Mouse (Mus musculus) cerebellum, postnatal 36 days (tissue): Measurements from ENCODE around the gene Dnah3.

Experiments
- DNase-seq, 2 experiments: peaks; one replicate each; pipeline ENCODE4 v3.0.0; 2021 to 2022; ENCODE audit warnings: mixed read lengths in 2 of 2

Gene Dnah3

DNA sequence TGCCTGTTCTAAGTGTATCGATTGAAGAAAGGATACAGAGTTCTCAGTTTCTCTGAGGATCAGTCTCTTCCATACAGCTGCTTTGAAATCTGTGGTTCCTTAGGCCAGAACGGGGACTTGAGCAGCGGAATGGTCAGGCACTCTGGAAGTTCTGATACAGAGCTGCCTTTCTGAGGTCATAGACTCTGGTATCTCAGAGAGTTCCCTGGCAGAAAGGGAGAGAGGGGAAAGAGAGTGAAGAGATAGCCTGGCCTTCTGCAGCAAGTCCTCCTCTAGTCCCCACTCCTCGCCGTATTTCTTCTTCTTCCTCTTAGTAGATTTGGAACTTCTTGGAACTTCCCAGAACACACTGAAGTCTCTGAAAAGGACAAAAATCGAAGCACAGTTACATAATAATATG is at the start of gene Dnah3:
Gene Dnah3, minus strand, starts transcription at position 101 of the 400 bp plus-strand sequence.
- DNase-seq, result no peak

DNA sequence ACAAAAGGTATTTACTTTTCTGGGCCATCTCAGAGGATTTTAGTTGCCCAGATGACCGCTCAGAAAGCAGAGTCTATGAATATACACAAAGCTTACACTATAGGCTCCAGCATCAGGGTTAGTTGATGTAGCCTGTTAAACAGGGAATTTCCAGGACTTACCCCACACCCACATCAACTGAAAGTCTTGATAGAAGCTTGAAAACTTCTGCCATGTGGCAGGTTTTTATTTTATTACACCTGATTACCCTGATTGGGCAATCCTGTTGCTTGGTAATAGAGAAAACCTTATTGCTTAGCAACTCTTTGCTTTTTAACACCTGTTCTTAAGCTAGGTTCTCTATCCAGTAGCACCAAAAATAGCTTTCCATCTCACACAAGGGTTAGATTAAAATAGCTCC is 47.7 kb upstream of the Dnah3 start:
- no peak for DNase-seq

DNA sequence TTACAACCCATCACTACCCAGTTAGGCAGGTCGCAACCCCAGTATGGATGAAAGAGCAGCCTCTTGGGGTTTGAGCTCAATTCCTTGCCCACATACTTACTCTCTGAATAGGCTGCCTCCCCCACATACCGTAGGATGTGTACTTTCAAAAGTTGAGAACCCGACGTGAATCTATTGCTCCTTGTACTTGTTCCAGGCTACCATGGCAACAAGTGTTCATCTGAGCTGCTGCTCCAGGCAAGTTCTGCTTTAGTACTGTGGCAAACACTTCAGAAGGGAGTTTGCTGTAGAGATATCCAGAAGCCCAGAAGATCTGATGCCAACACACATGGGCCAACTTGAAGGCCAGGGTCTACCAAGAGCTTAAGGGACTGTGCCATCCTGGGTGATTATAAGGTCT is 33.9 kb upstream of the Dnah3 start:
- DNase-seq, result no peak

DNA sequence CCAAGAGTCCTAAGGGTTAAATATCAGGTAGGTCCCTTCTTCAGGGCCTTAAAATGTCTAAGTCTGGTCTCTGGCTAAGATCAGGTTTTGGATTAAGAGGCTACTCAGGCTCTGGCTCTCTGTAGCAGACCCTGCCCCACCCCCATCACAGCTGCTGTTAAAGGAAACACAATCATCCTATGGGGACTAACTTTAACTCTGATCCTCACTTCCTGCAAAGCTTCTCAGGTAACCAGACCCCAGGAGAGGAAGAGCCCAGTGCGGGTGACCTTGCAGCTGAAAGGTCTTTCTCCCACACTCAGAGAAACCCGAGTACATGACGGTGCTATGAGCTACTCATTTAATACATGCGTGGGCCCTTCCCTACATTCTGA is 32.6 kb upstream of the Dnah3 start:
- DNase-seq, result no peak

DNA sequence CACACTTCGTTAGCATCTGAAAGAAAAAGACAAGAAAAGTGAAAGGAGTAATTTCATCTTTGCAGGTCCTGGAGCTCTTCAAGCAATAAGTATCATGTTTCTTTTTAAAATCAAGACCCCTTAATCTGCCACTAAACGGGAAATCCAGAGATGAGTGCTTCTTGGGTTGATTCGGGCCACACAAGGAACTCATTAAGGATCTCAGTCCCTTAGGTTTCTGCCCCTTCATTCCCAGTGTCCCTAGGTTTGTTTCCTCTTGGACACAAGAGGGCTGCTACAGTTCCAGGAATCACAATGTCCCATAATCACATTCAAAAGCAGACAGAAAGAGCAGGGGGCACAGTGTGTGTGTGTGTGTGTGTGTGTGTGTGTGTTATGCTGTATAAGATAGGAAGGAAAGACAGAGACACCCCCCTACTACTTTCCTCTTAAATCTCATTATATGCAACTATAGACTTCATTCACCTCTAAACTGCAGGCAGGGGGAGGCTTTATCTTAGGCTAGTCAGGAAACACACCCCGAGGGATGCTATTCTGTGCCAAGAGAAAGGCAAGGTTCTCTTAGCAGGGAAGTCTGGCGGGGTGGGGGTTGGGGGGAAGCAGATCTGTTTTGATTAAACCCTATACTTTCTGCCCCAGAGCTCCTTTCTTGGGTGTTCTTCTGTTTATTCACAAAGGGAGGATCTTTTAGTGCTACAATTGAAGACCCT is 32.1 kb upstream of the Dnah3 start:
- no peak for DNase-seq

DNA sequence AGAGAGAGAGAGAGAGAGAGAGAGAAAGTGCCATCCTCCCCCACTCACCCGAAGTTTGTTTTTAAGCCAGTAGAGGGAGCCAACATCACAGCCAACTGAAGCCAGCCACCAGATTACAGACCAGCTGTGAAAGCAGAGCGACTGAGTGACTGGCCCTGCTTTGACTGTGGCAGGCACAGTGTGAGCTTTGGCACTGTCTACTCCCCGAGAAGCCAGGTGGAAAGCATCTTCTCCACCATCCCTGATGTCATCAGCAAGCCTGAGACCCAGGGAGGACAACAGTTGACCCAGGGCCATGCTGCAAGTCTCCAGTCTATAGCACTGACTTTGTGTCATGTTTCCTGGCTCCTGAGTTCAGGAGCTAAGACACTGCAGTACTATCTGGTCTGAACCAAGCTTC is 29.8 kb upstream of the Dnah3 start:
- peak; percentile 57 to 68 for DNase-seq

DNA sequence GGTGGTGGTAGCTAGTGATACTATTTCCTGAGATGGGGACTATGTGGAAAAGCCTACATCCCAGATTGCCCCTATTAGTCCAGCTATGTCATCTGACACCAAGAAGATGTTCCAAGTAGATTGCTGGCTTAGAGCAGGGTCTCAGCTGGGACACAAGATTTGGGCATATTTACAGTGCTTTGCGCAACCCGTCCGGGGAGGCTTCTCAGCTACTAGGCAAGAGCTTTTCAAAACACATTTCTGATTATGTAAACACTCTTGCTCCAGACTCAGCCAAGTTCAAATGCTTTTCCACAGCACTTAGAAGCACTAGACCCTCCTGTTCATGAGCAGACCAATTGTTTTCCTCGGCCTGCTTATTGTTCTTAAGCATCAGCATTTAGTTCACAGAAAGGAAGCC is 28.7 kb upstream of the Dnah3 start:
- no peak for DNase-seq

DNA sequence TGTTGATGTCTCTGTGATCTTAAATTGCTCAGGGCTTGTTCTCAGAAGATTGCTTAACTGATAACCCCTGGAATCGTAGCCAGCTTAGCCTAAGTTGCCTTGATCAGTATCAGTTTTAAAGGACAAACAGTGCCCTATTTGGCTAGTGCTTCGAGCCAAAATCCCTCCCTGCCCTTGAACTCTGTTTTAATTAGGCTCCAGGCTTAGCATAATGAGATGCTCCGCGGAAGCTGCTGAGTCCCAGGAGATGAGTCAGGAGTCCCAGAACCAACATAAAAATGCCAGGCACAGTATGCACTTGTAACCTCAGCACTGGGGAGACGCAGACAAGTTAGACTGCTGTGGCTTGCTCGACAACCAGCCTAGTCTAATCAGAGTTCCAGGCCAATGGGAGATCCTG is 22.4 kb upstream of the Dnah3 start:
- no peak for DNase-seq

DNA sequence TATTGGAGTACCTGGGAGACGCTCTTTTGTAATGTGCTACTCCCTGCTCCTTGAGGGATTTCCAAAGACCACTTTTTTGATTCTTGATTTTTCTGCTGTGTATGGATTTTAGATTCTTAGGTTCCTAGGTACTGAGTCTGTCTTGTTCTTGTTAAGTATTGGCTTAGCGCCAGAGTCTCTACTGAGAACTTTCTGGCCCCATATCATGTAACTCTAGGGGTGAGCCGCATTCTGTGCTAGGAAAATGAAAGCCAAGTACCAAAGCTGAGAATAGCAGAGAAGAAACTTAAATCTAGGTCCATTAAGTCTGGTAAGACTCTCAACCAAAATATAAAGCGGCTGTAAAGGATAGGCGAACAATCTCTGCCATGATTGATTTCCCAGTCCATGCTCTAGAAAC is 21.9 kb upstream of the Dnah3 start:
- DNase-seq, result no peak

DNA sequence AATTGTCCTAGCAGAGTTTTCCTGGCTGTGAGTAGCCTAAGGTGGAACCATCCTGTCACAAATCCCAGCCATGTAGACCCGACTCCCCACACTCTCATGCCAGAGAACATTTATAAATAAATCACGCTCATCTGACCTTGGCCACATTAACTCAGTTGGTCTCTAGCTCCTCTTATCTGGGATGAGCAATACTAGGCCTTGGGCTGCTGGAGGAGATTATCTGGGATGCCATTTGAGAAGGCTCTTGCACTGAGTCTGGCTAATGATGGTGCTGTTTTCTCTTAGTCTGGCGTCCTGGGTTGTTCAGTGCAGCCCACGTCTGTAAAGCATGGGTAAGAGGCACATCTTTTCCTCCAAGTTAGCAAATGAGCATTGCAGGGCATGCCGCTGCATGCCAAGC is 14.6 kb upstream of the Dnah3 start:
- DNase-seq, result no peak

DNA sequence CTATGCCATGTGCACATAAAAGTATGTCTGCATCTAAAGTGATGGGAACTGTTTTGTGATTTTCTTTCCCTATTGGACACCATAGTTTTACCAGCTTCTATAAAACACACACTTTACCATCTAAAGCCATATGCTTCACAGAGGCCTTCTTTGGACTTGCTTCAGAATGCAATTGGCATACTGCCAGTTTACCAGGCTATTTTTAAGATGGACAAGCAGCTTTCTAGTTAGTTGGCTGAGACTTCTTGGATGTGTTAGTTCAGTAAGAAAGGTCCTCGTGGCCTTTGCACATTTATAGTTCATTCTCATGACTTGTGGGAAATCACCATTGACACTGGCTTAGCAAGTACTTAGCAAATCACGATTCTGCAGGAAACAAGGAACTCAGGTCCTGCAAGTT is 11.3 kb upstream of the Dnah3 start:
- DNase-seq, result peak; percentile 14 to 44

DNA sequence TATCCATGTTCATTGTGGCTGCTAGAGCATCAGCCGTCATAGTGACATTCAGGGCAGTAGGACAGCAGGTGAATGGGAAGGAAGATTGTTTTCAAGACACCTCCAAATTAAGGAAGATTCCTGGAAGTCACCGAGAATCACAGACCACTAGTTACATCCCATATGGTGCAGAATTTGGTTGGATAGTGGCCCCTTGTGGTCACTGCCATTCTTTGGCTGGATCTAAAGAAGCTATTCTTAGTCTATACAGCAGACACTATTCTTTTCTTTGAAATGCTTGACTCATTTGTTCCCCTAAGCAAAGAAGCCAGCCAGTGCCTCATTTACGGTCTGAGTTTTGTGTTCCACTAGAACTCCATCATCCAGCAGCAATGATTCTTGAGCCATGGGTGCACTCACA is 9.9 kb upstream of the Dnah3 start:
- peak; percentile 17 to 38 for DNase-seq

DNA sequence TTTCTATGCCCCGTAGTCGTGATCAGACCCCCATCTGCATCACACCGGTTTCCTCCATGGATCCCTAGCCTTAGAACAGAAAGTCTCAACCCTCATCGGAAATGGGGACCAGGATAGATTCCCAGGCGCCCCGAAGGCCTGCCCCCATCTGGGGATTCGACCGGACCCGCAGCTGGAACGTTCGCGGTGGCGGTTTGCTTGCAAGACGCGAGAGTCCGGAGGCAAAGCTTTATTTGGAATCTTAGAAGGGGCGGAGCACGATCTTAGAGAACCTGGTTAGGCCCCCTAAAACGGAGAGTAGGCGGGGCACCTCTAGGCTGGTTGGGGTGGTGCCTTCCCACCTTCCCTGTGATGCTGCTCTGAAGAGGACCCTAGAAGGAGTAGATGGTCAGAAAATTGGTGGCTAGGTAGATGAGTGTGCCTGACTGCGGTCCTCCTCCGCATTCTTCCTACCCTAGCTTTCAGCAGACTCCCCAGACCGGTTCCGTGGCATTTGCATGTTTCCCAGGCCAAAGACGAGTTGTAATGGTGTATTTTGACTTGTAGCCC is 8.0 kb upstream of the Dnah3 start:
- DNase-seq, result peak; percentile 13 to 15

DNA sequence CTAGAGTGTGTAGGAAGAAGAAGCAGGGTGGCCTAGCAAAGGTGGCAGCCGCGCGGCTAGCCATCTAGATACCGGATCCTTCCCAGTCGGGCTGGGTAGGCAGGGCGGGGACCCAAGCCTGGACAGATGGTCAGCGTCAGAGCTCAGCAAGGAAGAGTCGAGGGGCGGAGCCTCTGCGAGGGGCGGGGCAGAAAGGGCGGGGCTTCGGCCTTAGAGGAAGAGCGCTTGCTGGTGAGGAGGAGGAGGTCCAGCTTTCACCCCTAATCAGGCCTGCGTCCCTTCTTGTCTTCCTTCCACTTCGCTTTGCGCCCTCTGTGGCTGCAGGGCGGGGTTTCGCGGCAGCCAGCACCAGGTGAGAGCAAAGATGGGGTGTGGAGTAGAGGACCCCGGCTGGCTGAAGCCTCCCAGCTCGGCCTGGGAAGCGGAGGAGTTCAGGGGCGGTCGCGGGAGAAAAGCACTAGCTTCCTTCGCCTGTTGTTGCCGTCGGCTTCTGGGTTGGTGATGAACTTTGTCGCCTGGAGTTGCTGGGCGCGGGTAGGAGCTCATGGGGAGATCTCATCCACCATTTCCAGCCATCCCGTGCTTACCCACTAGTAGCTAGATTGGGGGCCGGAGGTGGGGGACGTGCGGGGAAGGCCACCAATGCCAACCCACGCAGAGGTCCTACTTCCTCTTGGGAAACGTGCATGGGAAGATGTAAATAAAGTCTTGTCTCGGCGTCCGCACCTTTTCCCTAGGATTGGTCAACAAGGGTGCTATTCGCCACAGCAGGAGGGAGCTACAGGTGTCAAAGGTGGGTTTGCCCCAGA is 7.3 kb upstream of the Dnah3 start, which contains the start of gene Tmem159:
Gene Tmem159, plus strand, starts transcription at position 190 of the 809 bp plus-strand sequence.
- peak; percentile 83 to 87 for DNase-seq

DNA sequence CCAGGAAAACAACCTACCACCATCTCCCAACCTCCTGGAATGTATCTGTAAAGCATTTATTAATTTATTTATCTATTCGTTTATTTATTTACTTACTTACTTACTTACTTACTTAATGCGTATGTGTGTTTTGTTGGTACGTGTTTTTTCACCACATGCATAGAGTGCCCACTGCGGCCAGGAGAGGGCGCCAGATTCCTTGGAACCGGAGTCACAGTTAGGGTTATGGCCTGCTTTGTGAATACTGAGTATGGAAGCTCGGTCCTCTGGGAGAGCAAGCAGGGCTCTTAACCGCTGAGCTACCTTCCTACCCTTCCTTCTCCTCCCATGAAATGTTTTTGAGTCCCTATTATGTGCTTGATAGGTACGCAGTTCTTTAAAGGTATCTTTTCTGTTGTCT is 3.3 kb upstream of the Dnah3 start:
- peak; percentile 62 to 69 for DNase-seq

DNA sequence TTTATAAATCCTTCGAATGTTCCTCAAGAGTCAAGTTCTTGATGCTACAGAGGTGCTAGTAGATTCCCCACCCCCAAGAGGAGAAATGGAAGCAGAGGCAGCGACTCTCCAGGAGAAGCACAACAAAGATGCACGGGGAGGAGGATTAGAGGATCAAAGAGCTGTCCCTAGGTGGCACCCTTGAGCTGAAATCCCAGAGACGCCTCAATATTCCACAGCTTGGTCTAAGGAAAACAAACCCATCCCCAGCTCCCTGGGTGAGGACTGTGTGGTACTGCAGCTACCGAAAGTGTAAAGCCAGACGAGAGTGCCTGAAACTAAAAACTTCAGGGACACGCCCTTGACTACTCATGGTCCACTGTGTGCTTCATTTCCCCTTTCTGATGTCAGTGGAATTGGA is 2.8 kb upstream of the Dnah3 start:
- DNase-seq, result peak; percentile 63 to 75

DNA sequence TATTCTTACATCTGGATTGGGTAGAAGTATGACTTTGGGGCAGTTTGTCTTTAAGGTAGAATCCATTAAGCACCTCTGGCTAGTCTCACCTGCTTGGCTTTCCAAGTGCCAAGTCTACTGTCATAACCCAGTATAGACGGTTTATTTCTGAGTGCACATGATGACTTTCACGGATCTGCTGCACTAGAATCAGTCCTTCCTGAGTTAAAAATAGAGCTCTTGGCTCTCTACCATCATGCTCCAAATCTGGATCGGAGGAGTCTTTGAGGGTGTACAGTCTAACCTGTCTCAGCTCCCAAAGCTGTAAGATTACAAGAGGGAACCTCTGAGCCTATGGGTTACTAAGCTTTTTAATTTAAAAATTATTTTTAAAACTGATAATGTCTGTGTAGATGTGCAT is 864 bp downstream of the Dnah3 start:
- DNase-seq, result no peak

DNA sequence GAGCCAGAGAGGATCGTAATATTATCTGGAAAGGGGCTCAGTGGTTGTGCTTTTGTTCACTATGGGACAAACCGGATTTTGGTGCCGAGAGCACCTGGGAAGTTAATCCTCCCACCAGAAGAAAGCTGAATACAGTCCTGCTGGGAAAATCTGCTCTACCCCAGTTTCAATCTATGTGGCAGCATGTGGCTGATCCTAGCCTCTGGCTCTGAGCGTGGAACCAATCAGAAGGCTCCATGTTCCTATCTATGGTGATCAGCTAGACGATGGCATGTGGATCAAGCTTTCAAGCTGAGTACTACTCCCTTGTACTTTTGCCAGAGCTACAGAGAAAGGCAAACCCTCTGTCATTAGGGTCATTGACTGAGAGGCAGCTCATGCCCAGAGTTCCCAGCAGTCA is 2.0 kb downstream of the Dnah3 start:
- DNase-seq, result no peak

DNA sequence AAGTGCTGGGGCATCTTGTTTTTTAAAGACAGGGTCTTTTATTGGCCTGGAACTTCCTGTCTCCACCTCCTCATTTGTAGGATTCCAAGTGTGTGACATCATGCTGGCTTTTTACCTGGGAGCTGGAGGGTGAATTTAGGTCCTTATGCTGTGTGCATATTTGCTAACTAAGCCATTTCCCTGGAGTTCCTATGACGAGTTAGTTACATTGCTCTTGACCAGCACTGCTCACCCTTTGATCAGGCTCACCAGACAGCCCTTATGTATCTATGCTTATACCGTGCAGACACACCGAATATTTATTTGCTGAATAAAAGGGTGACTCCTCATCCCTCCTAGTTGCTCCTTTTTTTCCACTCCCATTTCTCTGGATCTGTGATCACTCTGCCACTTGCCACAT is 14.9 kb downstream of the Dnah3 start:
- DNase-seq, result no peak

DNA sequence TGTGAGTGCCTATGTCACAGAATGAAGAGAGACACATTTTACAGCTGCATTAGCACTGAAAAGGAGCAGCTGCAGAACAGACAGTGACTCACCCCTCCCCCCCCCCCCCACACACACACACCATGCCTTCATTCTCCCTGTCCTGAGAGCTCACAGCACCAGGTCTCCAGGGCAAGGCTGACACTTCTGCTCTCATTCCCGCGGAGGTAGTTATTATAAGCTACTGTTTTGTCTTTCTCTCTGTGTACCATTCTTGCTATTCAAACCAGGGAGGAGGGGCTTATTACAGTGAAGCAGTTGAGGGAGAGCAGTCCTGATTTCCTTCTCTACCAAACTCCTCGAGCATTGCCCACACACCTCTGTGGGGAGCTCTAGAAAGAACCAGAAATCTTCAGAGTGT is 25.9 kb downstream of the Dnah3 start:
- DNase-seq, result no peak

DNA sequence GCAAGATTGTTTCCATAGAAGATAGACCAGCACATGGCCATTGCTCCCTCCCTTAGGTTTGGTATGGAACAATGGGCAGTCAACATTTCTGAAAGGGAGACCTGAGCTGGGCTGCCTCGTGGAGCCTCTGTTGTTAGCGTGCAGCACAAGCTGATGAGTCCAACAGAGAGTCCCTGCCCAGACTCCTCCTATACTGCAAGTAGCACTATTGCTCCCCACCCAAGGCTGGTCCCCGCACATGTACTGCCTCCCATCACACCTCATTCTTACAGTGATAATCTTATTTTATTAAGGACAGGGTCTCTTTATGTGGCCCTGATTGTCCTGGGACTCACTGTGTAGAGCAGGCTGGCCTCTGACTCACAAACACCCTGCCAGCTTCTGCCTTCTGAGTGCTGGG is 27.0 kb downstream of the Dnah3 start:
- DNase-seq, result no peak

DNA sequence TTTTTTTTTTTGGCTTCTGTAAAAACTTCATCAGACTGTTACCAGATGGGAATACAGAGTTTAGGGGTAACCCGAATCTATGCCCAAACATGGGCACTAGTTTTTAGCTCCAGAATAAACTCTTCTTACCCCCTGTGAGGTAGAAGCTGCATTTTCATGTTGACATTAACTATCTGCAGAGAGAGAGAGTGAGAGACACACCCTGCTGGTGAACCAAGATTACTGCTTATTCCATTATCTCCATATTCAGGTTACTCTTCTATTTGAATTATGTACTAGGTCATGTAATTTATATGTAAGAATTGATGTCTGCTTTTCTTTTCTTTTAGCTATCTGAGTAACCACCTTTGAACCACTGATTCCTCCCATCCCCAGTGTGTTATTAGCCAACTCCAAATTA is 31.0 kb downstream of the Dnah3 start:
- no peak for DNase-seq

DNA sequence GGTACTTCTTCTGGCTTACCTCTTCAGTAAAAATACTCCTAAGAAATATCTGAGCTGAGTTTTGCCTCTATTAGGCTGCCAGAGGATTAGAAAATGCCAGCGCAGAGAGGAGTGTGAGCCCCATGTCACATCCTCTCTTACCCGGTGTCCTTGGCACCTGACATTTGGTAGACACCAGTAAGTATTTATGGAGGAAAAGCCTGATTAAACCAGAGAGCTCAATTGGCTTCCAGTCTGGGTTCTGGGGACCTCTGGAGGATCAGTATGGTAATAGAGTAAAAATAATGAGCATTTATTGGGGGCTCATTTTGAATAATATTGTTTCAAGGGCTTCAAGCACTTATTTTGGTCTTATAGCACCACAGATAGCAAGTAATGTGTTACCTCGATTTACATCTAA is 39.6 kb downstream of the Dnah3 start:
- DNase-seq, result no peak

DNA sequence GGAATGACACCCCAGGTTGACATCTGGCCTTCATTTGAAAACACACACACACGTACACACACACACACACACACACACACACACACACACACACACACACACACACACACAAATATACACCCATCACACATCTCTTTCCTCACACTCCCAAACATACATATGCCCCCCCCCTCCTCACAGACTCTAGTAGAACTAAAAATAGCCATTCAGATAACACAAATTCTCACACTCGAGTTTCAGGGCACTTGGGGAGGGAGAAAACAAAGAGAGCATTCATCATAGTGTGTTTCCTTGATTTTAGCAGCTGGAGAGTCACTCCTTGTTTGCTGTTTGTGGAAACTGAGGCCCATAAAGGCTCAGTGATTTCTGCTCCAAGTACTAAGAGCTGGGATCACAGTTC is 41.1 kb downstream of the Dnah3 start:
- DNase-seq, result no peak
